Mouse (Mus musculus): ENCODE measurements around the gene Tgm2. TPM values are rescaled to one million over a fixed set of nuclear protein-coding genes. Genes with fewer than 3 reads are reported as not detected.
A peak's percentile ranks its signal among the peaks of the same experiment; 100 is the strongest.

The Tgm2 gene
- polyA plus RNA-seq, 1 experiment, result 11.3 TPM

GRCm38 (mm10) chr2:158168741-158169211, 22.5 kb upstream of the Tgm2 start:
- DNase-seq (ENCODE audit: extremely low spot score in 1 of 2, low spot score in 1 of 2), result no peak

DNA sequence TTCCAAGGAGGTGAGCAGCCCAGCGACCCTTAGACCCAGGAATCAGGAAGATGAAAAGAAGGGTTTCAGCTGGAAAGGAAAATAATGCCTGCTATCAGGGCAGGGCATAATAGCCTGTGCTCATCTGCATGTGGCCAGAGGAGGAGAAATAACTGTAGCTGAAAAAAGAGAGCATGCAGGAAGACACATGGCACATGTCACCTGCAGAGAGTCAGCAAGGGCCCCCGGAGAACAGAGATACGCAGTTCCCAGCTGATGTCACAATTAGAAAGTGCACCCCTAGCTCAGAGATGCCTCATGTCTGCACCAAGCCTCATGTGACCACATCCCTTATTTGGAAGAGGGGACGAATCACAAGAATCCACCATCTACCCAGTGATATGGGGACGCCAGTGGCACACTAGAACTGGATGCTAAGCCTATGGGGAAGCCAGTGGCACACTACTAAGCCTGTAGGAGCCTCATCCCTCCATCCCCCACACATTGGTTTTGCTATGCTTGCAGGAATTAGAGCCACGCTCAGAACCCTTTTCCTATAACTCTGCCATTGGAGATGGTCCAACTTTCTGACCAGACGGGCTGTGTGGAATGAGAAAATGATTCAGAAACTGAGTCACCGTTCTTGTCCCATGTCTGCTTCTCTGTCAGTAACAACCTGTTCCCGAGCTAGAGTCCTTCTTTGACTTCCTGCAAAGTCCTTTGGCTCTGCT, 21.4 kb upstream of the Tgm2 start:
- peak in 1 of 2 experiments; percentile 28 for DNase-seq (ENCODE audit: extremely low spot score in 1 of 2, low spot score in 1 of 2)

DNA sequence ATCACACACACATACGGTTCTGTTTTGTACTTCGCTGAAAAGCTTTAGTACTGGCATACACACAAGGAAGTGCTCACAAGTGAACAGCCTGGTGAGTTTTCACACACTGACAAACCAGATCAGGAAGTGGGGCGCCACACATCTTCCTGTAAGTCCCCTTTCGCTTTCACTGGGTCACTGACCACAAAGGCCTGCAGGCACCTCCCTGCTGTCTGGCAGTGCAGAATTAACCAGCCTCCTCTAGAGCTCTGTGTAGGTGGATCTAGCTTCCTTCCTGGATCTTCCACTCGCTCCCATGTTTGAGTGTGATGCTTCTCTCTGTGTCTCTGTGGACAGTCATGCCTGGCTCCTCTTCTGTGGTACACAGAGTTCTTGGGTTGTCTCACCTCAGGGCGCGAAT, 20.4 kb upstream of the Tgm2 start:
- no peak for DNase-seq (ENCODE audit: extremely low spot score in 1 of 2, low spot score in 1 of 2)

GRCm38 (mm10) chr2:158165776-158166175, 19.5 kb upstream of the Tgm2 start:
- DNase-seq (ENCODE audit: extremely low spot score in 1 of 2, low spot score in 1 of 2), result no peak

DNA sequence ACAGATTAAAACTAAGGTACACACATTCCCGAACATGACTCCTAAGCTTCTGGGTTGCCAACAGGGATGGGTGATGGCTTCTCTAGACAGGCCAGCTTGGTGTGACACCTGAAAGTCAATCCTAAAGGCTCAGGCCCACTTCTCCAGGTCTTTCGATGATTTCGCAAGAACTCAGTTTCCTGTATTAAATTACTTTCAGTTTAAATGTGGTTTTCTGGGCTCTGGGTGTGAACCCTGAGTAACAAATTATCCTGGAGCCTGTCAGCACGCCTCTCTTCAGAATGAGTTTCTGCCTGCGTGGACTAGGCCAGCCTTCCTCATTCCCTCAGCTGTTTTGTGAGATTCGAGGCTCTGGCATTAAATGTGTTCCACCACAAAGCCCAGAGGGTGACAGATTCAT, 16.8 kb upstream of the Tgm2 start:
- DNase-seq (ENCODE audit: extremely low spot score in 1 of 2, low spot score in 1 of 2), result no peak

GRCm38 (mm10) chr2:158161761-158162160, 15.5 kb upstream of the Tgm2 start:
- no peak for DNase-seq (ENCODE audit: extremely low spot score in 1 of 2, low spot score in 1 of 2)

GRCm38 (mm10) chr2:158159376-158160235, 13.4 kb upstream of the Tgm2 start:
- no peak for DNase-seq (ENCODE audit: extremely low spot score in 1 of 2, low spot score in 1 of 2)

DNA sequence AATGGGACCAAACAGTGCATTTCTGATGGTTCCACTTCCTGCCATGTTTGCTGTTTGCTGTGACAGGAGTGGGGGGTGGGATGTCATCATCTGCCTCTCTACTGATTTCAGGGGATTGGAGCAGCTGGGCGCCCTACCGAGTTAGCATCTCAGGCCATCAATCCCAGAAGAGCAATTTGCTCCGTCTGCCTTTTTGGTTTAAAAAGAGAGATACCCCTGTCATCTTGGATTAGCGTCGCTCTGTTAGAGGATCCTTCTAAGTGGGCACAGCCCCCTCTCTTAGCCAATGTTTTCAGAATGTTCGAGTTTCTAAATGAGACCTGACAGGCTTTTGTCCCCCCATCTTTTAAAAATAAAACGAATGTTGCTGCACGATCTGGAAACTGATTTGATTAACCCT, 11.4 kb upstream of the Tgm2 start:
- no peak for DNase-seq (ENCODE audit: extremely low spot score in 1 of 2, low spot score in 1 of 2)

- DNase-seq (ENCODE audit: extremely low spot score in 1 of 2, low spot score in 1 of 2), result no peak
These were observed 10.3 kb upstream of the Tgm2 start for GRCm38 (mm10) chr2:158156487-158156886.

DNA sequence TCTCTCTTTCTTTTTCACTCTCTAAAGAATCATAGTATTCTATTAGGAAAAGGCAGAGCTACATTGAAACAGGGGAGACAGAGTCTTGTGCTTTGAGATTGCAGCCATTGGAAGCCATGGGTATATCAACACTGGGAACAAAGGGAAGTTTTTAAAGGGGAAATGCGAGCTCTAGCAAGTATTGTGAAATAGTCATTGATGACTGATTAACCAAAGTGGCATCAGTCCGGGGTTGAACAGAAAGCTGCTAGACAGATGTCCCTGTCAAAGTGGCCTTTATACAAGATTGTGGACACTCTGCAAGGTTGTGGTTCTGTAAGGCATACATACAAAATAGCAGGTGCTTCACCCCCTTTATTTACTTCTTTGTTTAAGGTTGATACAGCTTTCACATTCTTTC, 9.4 kb upstream of the Tgm2 start:
- DNase-seq (ENCODE audit: extremely low spot score in 1 of 2, low spot score in 1 of 2), result no peak

DNA sequence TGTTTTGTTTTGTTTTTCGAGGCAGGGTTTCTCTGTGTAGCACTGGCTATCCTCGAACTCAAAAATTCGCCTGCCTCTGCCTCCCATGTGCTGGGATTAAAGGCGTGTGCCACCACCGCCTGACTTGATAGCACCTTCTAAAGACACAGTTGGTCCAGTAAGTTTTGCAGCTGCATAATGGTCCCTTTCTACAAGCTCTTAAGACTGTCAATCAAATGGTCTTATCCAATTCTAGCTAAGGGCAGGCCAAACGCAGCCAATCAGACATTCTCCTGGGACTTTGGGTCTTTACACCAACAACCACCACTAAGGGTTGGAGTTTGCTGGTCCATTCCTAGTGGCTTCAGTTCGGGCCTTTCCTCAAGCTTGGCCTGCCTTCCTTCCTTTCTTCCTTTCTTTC, 8.9 kb upstream of the Tgm2 start:
- no peak for DNase-seq (ENCODE audit: extremely low spot score in 1 of 2, low spot score in 1 of 2)

DNA sequence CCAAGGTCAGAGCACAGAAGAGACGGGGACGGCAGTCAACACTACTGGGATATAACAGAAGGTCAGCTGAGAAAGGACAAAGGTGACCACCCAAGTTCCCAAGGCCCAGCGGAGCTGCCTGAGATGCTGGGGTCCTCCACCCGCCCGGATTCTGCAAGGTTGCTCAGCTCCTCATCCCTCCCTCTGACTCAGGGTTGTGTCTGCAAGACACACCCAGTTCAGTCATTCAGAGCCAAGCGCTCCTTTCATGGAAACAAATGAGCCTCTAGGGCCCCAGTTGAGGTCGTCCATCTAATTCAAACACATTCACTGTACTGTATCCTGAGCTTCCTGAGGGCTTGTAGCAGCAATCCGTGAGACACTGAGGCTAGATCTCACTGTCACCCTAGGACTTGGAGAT, 8.4 kb upstream of the Tgm2 start:
- no peak for DNase-seq (ENCODE audit: extremely low spot score in 1 of 2, low spot score in 1 of 2)

- DNase-seq (ENCODE audit: extremely low spot score in 1 of 2, low spot score in 1 of 2), result no peak
These were observed 7.6 kb upstream of the Tgm2 start for GRCm38 (mm10) chr2:158153728-158154343.

- no peak for DNase-seq (ENCODE audit: extremely low spot score in 1 of 2, low spot score in 1 of 2)
These were observed 6.6 kb upstream of the Tgm2 start for GRCm38 (mm10) chr2:158152685-158153309.

- DNase-seq (ENCODE audit: extremely low spot score in 1 of 2, low spot score in 1 of 2), result no peak
These were observed 4.8 kb upstream of the Tgm2 start for GRCm38 (mm10) chr2:158151077-158151476.

GRCm38 (mm10) chr2:158146971-158147370, 735 bp upstream of the Tgm2 start:
- no peak for DNase-seq (ENCODE audit: extremely low spot score in 1 of 2, low spot score in 1 of 2)

DNA sequence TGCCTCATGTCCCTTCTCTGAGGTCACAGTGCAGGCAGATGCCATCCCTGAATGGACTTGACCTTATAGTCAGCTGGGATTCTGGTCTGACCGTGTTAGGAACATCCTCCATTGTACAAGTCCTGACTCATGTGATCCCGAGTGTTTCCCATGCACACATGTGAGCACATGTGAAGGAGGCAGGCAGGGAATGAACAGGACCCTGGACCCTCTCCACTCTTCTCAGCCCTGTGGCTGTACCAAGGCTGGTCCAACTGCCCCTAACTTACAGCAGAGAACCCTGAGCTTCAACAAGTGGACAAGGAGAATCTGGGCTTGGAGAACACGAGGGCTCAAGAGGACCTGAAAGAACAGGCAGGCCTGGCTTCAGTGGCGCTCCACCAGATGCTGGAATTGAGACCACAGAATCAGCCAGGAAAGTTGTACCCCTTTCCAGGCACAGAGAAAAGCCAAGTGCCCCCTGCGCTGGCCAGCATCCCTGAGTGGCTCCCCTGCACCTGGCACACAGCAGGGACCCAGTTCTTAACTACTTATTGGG, 639 bp downstream of the Tgm2 start:
- no peak for DNase-seq (ENCODE audit: extremely low spot score in 1 of 2, low spot score in 1 of 2)

- no peak for DNase-seq (ENCODE audit: extremely low spot score in 1 of 2, low spot score in 1 of 2)
These were observed 1.3 kb downstream of the Tgm2 start for GRCm38 (mm10) chr2:158144750-158145527.

DNA sequence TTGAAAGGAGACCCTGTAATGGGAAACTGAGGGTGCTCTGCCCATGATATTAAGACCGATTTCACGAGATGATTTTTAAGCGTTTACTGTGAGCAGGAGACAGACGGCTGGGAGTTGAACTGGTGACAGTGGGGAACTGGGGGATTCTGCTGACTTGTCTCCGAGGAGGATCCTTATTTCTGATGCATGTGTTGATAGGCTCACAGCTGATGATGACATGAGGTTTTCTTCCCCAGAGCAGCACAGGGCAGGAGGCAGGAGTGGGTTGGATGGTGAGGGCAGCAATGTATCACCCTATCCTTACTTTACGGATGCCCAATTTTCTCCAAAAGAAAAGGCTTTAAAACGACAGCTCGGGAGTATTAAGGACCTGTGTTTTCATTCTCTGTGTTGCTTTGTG, 2.0 kb downstream of the Tgm2 start:
- DNase-seq (ENCODE audit: extremely low spot score in 1 of 2, low spot score in 1 of 2), result no peak

- no peak for DNase-seq (ENCODE audit: extremely low spot score in 1 of 2, low spot score in 1 of 2)
These were observed 2.4 kb downstream of the Tgm2 start for GRCm38 (mm10) chr2:158143816-158144215.

Measured in frontal cortex, adult 2 months (tissue).